Mouse (Mus musculus): Measurements from ENCODE around the gene Caly.

- TF ChIP-seq POLR2A (IDR thresholded peaks at IDR 0.05; ENCODE audit: low read depth, low read length) (no peak), CTCF (conservative IDR thresholded peaks at IDR 0.05; ENCODE audit: insufficient read depth, insufficient read length, low read depth, low read length) (no peak)
These were observed 50.6 kb downstream of the Caly start for GRCm38 (mm10) chr7:140031771-140032170.
